Mouse (Mus musculus) MEL (cell line): Measurements from ENCODE around the gene Itpr1. TPM values are rescaled to one million over a fixed set of nuclear protein-coding genes. Genes with fewer than 3 reads are reported as not detected.

Experiments used
- DNase-seq: peaks from one replicate; pipeline ENCODE4 v3.0.0; 2011; ENCODE audit warnings: low read depth, low spot score
- H3K27ac ChIP-seq: 2 replicates; pipeline ENCODE4 v1.5.1; 2012; ENCODE audit warnings: low read depth, mild to moderate bottlenecking, control low read depth, low read length, moderate library complexity; ENCODE audit not compliant: control insufficient read depth
- H3K27me3 ChIP-seq, 2 experiments: fragments of 150-350 bp in 1 of 2; sonication (generic) in 1 of 2; 2 replicates each; pipeline ENCODE4 v1.6.1; 2012; ENCODE audit warnings: low read length in 2 of 2, mild to moderate bottlenecking in 2 of 2, improper control_type of control experiment in 1 of 2, moderate library complexity in 1 of 2; ENCODE audit not compliant: insufficient read depth in 2 of 2, control insufficient read depth in 1 of 2
- H3K36me3 ChIP-seq, 2 experiments: 2 replicates each; pipeline ENCODE4 v1.6.1; 2012 to 2014; ENCODE audit warnings: low read length in 2 of 2, improper control_type of control experiment in 1 of 2, inconsistent platforms in 1 of 2, mild to moderate bottlenecking in 1 of 2; ENCODE audit not compliant: insufficient read depth in 2 of 2, control insufficient read depth in 1 of 2
- H3K4me1 ChIP-seq, 2 experiments: fragments of 150-350 bp in 1 of 2; sonication (generic) in 1 of 2; 2 replicates each; pipeline ENCODE4 v1.6.1; 2012; ENCODE audit warnings: low read length in 2 of 2, improper control_type of control experiment in 1 of 2, mild to moderate bottlenecking in 1 of 2; ENCODE audit not compliant: insufficient read depth in 2 of 2, control insufficient read depth in 1 of 2
- H3K4me3 ChIP-seq, 2 experiments: fragments of 150-350 bp in 1 of 2; sonication (generic) in 1 of 2; 2 replicates each; pipeline ENCODE4 v1.5.1; 2012; ENCODE audit warnings: low read depth in 2 of 2, low read length in 2 of 2, mild to moderate bottlenecking in 2 of 2, moderate library complexity in 2 of 2, control low read depth in 1 of 2, improper control_type of control experiment in 1 of 2; ENCODE audit not compliant: control insufficient read depth in 1 of 2, insufficient read depth in 1 of 2
- H3K79me2 ChIP-seq: 2 replicates; pipeline ENCODE4 v1.6.1; 2012; ENCODE audit warnings: mild to moderate bottlenecking, low read length, moderate library complexity; ENCODE audit not compliant: control insufficient read depth, poor library complexity, insufficient read depth
- H3K9ac ChIP-seq: 2 replicates; pipeline ENCODE4 v1.6.1; 2012; ENCODE audit warnings: low read depth, mild to moderate bottlenecking, control low read depth, low read length, moderate library complexity; ENCODE audit not compliant: control insufficient read depth, poor library complexity, severe bottlenecking
- H3K9me3 ChIP-seq: fragments of 150-350 bp; sonication (generic); replicated peaks from 2 replicates; pipeline ENCODE4 v1.6.1; 2012; ENCODE audit warnings: mild to moderate bottlenecking, low read length, improper control_type of control experiment, moderate library complexity; ENCODE audit not compliant: insufficient read depth
- BHLHE40 ChIP-seq: IDR thresholded peaks from 2 replicates; pipeline ENCODE4 v1.6.1; 2012; ENCODE audit warnings: low read depth, mild to moderate bottlenecking, inconsistent platforms, low read length, improper control_type of control experiment, borderline replicate concordance
- CHD1 ChIP-seq: IDR thresholded peaks from 2 replicates; pipeline ENCODE4 v1.6.1; 2012; ENCODE audit warnings: low read depth, mild to moderate bottlenecking, inconsistent platforms, low read length, improper control_type of control experiment
- CHD2 ChIP-seq: IDR thresholded peaks from 2 replicates; pipeline ENCODE4 v1.6.1; 2011; ENCODE audit warnings: low read length, improper control_type of control experiment
- GATA1 ChIP-seq: IDR thresholded peaks from 2 replicates; pipeline ENCODE4 v1.6.1; 2011; ENCODE audit warnings: low read depth, low read length, improper control_type of control experiment
- JUND ChIP-seq: IDR thresholded peaks from 2 replicates; pipeline ENCODE4 v1.6.1; 2011; ENCODE audit warnings: low read depth, mild to moderate bottlenecking, improper control_type of control experiment, low read length
- KAT2A ChIP-seq: conservative IDR thresholded peaks from 2 replicates; pipeline ENCODE4 v1.6.1; 2012; ENCODE audit warnings: low read depth, low read length, improper control_type of control experiment, inconsistent platforms
- MAFK ChIP-seq: IDR thresholded peaks from 2 replicates; pipeline ENCODE4 v1.6.1; 2011; ENCODE audit warnings: low read depth, mild to moderate bottlenecking, low read length, improper control_type of control experiment, borderline replicate concordance
- MAX ChIP-seq: IDR thresholded peaks from 2 replicates; pipeline ENCODE4 v1.6.1; 2011; ENCODE audit warnings: low read length, improper control_type of control experiment
- MYC ChIP-seq: IDR thresholded peaks from 2 replicates; pipeline ENCODE4 v1.6.1; 2011; ENCODE audit warnings: low read depth, mild to moderate bottlenecking, low read length, improper control_type of control experiment, moderate library complexity
- NELFE ChIP-seq: IDR thresholded peaks from 2 replicates; pipeline ENCODE4 v1.6.1; 2011; ENCODE audit warnings: low read depth, low read length, improper control_type of control experiment
- POLR2A ChIP-seq, 2 experiments: IDR thresholded peaks; 2 replicates each; pipeline ENCODE4 v1.6.1; 2011 to 2012; ENCODE audit warnings: low read length in 2 of 2, mild to moderate bottlenecking in 2 of 2, control low read depth in 1 of 2, improper control_type of control experiment in 1 of 2, low read depth in 1 of 2, moderate library complexity in 1 of 2; ENCODE audit not compliant: control insufficient read depth in 1 of 2, insufficient read depth in 1 of 2, poor library complexity in 1 of 2
- POLR2AphosphoS5 ChIP-seq: IDR thresholded peaks from 2 replicates; pipeline ENCODE4 v1.6.1; 2012; ENCODE audit warnings: low read depth, borderline replicate concordance, mild to moderate bottlenecking, inconsistent platforms, low read length, moderate library complexity, mixed read lengths
- RAD21 ChIP-seq: IDR thresholded peaks from 2 replicates; pipeline ENCODE4 v1.6.1; 2011; ENCODE audit warnings: mild to moderate bottlenecking, low read depth, low read length, improper control_type of control experiment
- SIN3A ChIP-seq: IDR thresholded peaks from 2 replicates; pipeline ENCODE4 v1.6.1; 2012; ENCODE audit warnings: low read length, improper control_type of control experiment, inconsistent platforms
- TAL1 ChIP-seq: IDR thresholded peaks from 2 replicates; pipeline ENCODE4 v1.6.1; 2012; ENCODE audit warnings: mild to moderate bottlenecking, inconsistent platforms, low read length, moderate library complexity, mixed read lengths
- TBP ChIP-seq: IDR thresholded peaks from 2 replicates; pipeline ENCODE4 v1.8.0; 2011; ENCODE audit warnings: low read depth, low read length, improper control_type of control experiment
- UBTF ChIP-seq: IDR thresholded peaks from 2 replicates; pipeline ENCODE4 v1.6.1; 2012; ENCODE audit warnings: low read depth, mild to moderate bottlenecking, inconsistent platforms, low read length, improper control_type of control experiment, moderate library complexity, borderline replicate concordance; ENCODE audit not compliant: insufficient read depth
- ZC3H11A ChIP-seq: IDR thresholded peaks from 2 replicates; pipeline ENCODE4 v1.6.1; 2012; ENCODE audit warnings: low read depth, mild to moderate bottlenecking, inconsistent platforms, low read length, improper control_type of control experiment
- ZMIZ1 ChIP-seq: IDR thresholded peaks from 2 replicates; pipeline ENCODE4 v1.6.1; 2012; ENCODE audit warnings: low read depth, mild to moderate bottlenecking, inconsistent platforms, low read length, improper control_type of control experiment, moderate library complexity
- polyA plus RNA-seq, 2 experiments: library from polyadenylated mRNA; stranded (reverse) in 1 of 2; unstranded in 1 of 2; fragments of >175 nt in 1 of 2; fragments of >200 nt in 1 of 2; gene quantifications; 2 replicates each; pipeline versions ENCODE4 v1.2.1 to v1.2.4; 2012; ENCODE audit warnings: low replicate concordance in 2 of 2, low read depth in 1 of 2; ENCODE audit not compliant: insufficient read length in 2 of 2, insufficient read depth in 1 of 2, missing spikeins in 1 of 2
- total RNA-seq: library from RNA; depleted of rRNA; stranded (reverse); fragments of 300-350 nt; gene quantifications from 2 replicates; pipeline ENCODE4 v1.2.3, GENCODE M21; 2012

Itpr1 gene
- total and polyA plus RNA-seq, 3 experiments, result 15.6 to 19.0 TPM; not detected in 1

GRCm38 (mm10) chr6:108592636-108593035, 379.7 kb downstream of the Itpr1 start:
- H3K36me3 ChIP-seq, result no peaks in the 10 kb centered on the region
- no peak for TF ChIP-seq POLR2A (IDR thresholded peaks at IDR 0.05; ENCODE audit: control insufficient read depth in 1 of 2, insufficient read depth in 1 of 2, low read depth in 1 of 2, low read length in 2 of 2, poor library complexity in 1 of 2)
- TF ChIP-seq RAD21, result no peak
- no peak for TF ChIP-seq TBP
- no peak for TF ChIP-seq TAL1
- no peak for TF ChIP-seq NELFE
- no peak for TF ChIP-seq ZMIZ1
- TF ChIP-seq MAFK, result no peak
- TF ChIP-seq ZC3H11A, result no peak
- TF ChIP-seq POLR2AphosphoS5, result no peak
- TF ChIP-seq GATA1, result no peak
- no peak for TF ChIP-seq UBTF
- TF ChIP-seq KAT2A, result no peak
- no peak for TF ChIP-seq CHD2
- no peak for TF ChIP-seq MYC
- TF ChIP-seq CHD1, result no peak
- TF ChIP-seq BHLHE40, result no peak
- TF ChIP-seq SIN3A, result no peak
- no peak for DNase-seq
- no peaks in the 10 kb centered on the region for H3K4me1 ChIP-seq
- H3K79me2 ChIP-seq, result no peaks in the 10 kb centered on the region
- H3K4me3 ChIP-seq, result no peak overlapping the region
- no peak overlapping the region for H3K27ac ChIP-seq
- no peak overlapping the region for H3K9ac ChIP-seq
- H3K9me3 ChIP-seq, result no peaks in the 10 kb centered on the region; the same call in 1 of the 2 replicates
- H3K27me3 ChIP-seq, result peaks cover 1 to 5% of the 10 kb centered on the region in 2 experiments; a peak in 3 of 4 replicates

- Histone ChIP-seq H3K79me2 (no peaks in the 10 kb centered on the region), H3K27me3 (peaks cover 0 to 9% of the 10 kb centered on the region in 2 experiments), H3K9ac (no peak overlapping the region), H3K27ac (no peak overlapping the region), H3K4me3 (no peak overlapping the region), H3K4me1 (no peaks in the 10 kb centered on the region), H3K9me3 (no peaks in the 10 kb centered on the region; the same call in 1 of the 2 replicates), H3K36me3 (no peaks in the 10 kb centered on the region)
- DNase-seq, result no peak
- TF ChIP-seq CHD2, result no peak
- no peak for TF ChIP-seq MAX
- TF ChIP-seq MYC, result no peak
- TF ChIP-seq JUND, result no peak
- TF ChIP-seq POLR2A (IDR thresholded peaks at IDR 0.05; ENCODE audit: control insufficient read depth in 1 of 2, insufficient read depth in 1 of 2, low read depth in 1 of 2, low read length in 2 of 2, poor library complexity in 1 of 2), result no peak
- TF ChIP-seq TBP, result no peak
- TF ChIP-seq RAD21, result no peak
- no peak for TF ChIP-seq ZMIZ1
- no peak for TF ChIP-seq NELFE
- no peak for TF ChIP-seq BHLHE40
- TF ChIP-seq GATA1, result no peak
These were observed 381.4 kb downstream of the Itpr1 start for GRCm38 (mm10) chr6:108594171-108594841.
